Mouse (Mus musculus) erythroblast, embryonic 14.5 days (primary cell): Measurements from ENCODE around the gene Lama5.

Experiments used
- GATA1 ChIP-seq: IDR thresholded peaks from 2 replicates; pipeline ENCODE4 v1.6.1; 2012; ENCODE audit warnings: low read length, inconsistent platforms, mixed read lengths
- TAL1 ChIP-seq: IDR thresholded peaks from 3 replicates; pipeline ENCODE4 v1.6.1; 2012; ENCODE audit warnings: low read length, inconsistent platforms, mixed read lengths

DNA sequence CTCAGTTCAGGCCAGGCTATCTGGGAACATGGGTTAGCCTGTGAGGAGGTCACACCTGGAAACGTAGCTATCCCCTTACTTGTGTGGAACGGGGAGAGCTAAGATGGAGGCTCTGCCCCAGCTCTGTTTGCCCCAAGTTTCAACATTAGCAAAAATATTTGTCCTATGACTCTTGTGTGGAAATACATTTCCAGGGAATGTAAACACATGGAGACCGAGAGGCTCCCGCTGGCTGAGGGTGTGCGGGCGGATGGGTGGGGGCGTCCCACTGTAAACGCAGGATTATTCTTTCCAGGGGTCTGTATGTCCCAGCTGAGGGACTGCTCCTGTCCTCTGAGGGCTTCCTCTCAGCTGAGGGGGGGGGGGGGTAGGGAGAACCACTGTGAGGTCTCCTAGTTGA lies 8.7 kb upstream of the Lama5 start:
- no peak for TF ChIP-seq GATA1
- no peak for TF ChIP-seq TAL1
